Mouse (Mus musculus) liver, embryonic 15.5 days (tissue): ENCODE data around the gene Adcy4. TPM values are rescaled to one million over a fixed set of nuclear protein-coding genes. Genes with fewer than 3 reads are reported as not detected.

ENCODE experiments used
- ATAC-seq: fragments of 200-750 bp; cut with Nextera tagmentation; 2 replicates; pipeline ENCODE4 v1.8.0; 2017; ENCODE audit warnings: moderate number of reproducible peaks, mild to moderate bottlenecking, moderate library complexity; ENCODE audit not compliant: insufficient read depth
- H3K27ac ChIP-seq: fragments of 300-500 bp; sonication (generic); replicated peaks from 2 replicates; pipeline ENCODE4 v1.5.1; 2015; ENCODE audit warnings: mild to moderate bottlenecking, inconsistent platforms
- H3K27me3 ChIP-seq: fragments of 300-500 bp; sonication (generic); 2 replicates; pipeline ENCODE4 v1.6.1; 2015; ENCODE audit warnings: mild to moderate bottlenecking, inconsistent platforms
- H3K36me3 ChIP-seq: fragments of 300-500 bp; sonication (generic); replicated peaks from 2 replicates; pipeline ENCODE4 v1.6.1; 2015; ENCODE audit warnings: moderate library complexity, mild to moderate bottlenecking, inconsistent platforms
- H3K4me1 ChIP-seq: fragments of 300-500 bp; sonication (generic); replicated peaks from 2 replicates; pipeline ENCODE4 v1.6.1; 2015; ENCODE audit warnings: inconsistent platforms
- H3K4me2 ChIP-seq: fragments of 300-500 bp; sonication (generic); 2 replicates; pipeline ENCODE4 v1.6.1; 2015; ENCODE audit warnings: moderate library complexity, mild to moderate bottlenecking, inconsistent platforms
- H3K4me3 ChIP-seq: fragments of 300-500 bp; sonication (generic); replicated peaks from 2 replicates; pipeline ENCODE4 v1.5.1; 2015; ENCODE audit warnings: mild to moderate bottlenecking, inconsistent platforms
- H3K9ac ChIP-seq: fragments of 300-500 bp; sonication (generic); 2 replicates; pipeline ENCODE4 v1.6.1; 2015; ENCODE audit warnings: moderate library complexity, mild to moderate bottlenecking, inconsistent platforms
- H3K9me3 ChIP-seq: fragments of 300-500 bp; sonication (generic); replicated peaks from 2 replicates; pipeline ENCODE4 v1.6.1; 2016; ENCODE audit warnings: inconsistent platforms
- WGBS: fragments of 180-500 bp; shearing (Covaris S2); methylation state at CpG from one replicate; pipeline ENCODE4 v1.1.7; 2015; ENCODE audit warnings: mixed read lengths; ENCODE audit not compliant: insufficient replicate concordance; 5-methylcytosine and 5-hydroxymethylcytosine counted together
- polyA plus RNA-seq: library from polyadenylated mRNA; unstranded; fragments of >200 nt; fragmentation: Nextera tagmentation; extraction: Ambion mirVana; gene quantifications from 2 replicates; pipeline ENCODE4 v1.2.1, GENCODE M21; 2015

Gene Adcy4
- polyA plus RNA-seq, result 1.4 and 1.9 TPM in 2 replicates

- Histone ChIP-seq H3K4me1 (peaks cover 26% of the 10 kb centered on the region), H3K27ac (no peak within 1 kb of the TSS), H3K4me3 (peak within 1 kb of the TSS; percentile 29), H3K9me3 (no peaks in the 10 kb centered on the region), H3K4me2 (peak within 1 kb of the TSS; percentile 48), H3K27me3 (peaks cover 52% of the 10 kb centered on the region), H3K9ac (no peak within 1 kb of the TSS), H3K36me3 (no peaks in the 10 kb centered on the region)
- 22% methylated on average over 13 of the region's 13 CpGs for WGBS
- ATAC-seq, result no peak
These were observed at the start of gene Adcy4 for GRCm38 (mm10) chr14:55783958-55784235. TSS of gene Adcy4 (minus strand) at chr14:55784095.

GRCm38 (mm10) chr14:55833126-55833525, 49.2 kb upstream of the Adcy4 start:
- 59% methylated on average over 4 of the region's 4 CpGs for WGBS

GRCm38 (mm10) chr14:55830331-55830730, 46.4 kb upstream of the Adcy4 start:
- Histone ChIP-seq H3K4me3 (no peak overlapping the region), H3K4me2 (no peak overlapping the region), H3K27me3 (peaks cover 55% of the 10 kb centered on the region), H3K36me3 (no peaks in the 10 kb centered on the region), H3K27ac (no peak overlapping the region), H3K9ac (no peak overlapping the region), H3K9me3 (no peaks in the 10 kb centered on the region), H3K4me1 (peaks cover 2% of the 10 kb centered on the region; the same call in 1 of the 2 replicates)
- WGBS, result 53% methylated on average over 4 of the region's 4 CpGs
- no peak for ATAC-seq

More at GRCm38 (mm10) chr14:55833126-55833525, 49.2 kb upstream of the Adcy4 start:
- no peaks in the 10 kb centered on the region for H3K9me3 ChIP-seq
- no peaks in the 10 kb centered on the region for H3K36me3 ChIP-seq
- H3K4me1 ChIP-seq, result no peaks in the 10 kb centered on the region
- ATAC-seq, result no peak
- no peak overlapping the region for H3K4me3 ChIP-seq
- H3K27me3 ChIP-seq, result peaks cover 27% of the 10 kb centered on the region
- H3K27ac ChIP-seq, result no peak overlapping the region
- no peak overlapping the region for H3K9ac ChIP-seq
- no peak overlapping the region for H3K4me2 ChIP-seq

- H3K9ac ChIP-seq, result no peak overlapping the region
- no peak overlapping the region for H3K27ac ChIP-seq
- H3K36me3 ChIP-seq, result no peaks in the 10 kb centered on the region
- no peak for ATAC-seq
- H3K4me3 ChIP-seq, result no peak overlapping the region
- peaks cover 4% of the 10 kb centered on the region; the same call in 1 of the 2 replicates for H3K4me1 ChIP-seq
- no peaks in the 10 kb centered on the region for H3K9me3 ChIP-seq
- 75% methylated on average over 16 of the region's 16 CpGs for WGBS
- no peak overlapping the region for H3K4me2 ChIP-seq
- H3K27me3 ChIP-seq, result peaks cover 60% of the 10 kb centered on the region
These were observed 46.0 kb upstream of the Adcy4 start for GRCm38 (mm10) chr14:55829854-55830253.

- H3K4me1 ChIP-seq, result peaks cover 10% of the 10 kb centered on the region
- no peak overlapping the region for H3K4me3 ChIP-seq
- no peaks in the 10 kb centered on the region for H3K36me3 ChIP-seq
- H3K4me2 ChIP-seq, result no peak overlapping the region
- H3K27ac ChIP-seq, result no peak overlapping the region
- 33% methylated on average over 3 of the region's 3 CpGs for WGBS
- no peaks in the 10 kb centered on the region for H3K9me3 ChIP-seq
- H3K27me3 ChIP-seq, result peaks cover 71% of the 10 kb centered on the region
- ATAC-seq, result no peak
- H3K9ac ChIP-seq, result no peak overlapping the region
These were observed 44.9 kb upstream of the Adcy4 start for GRCm38 (mm10) chr14:55828716-55829263.

GRCm38 (mm10) chr14:55826551-55827340, 42.9 kb upstream of the Adcy4 start:
- no peaks in the 10 kb centered on the region for H3K36me3 ChIP-seq
- no peak overlapping the region for H3K27ac ChIP-seq
- no peak overlapping the region for H3K4me3 ChIP-seq
- no peak for ATAC-seq
- no peaks in the 10 kb centered on the region for H3K9me3 ChIP-seq
- H3K4me2 ChIP-seq, result peak overlapping the region; percentile 76; the same call in 1 of the 2 replicates
- H3K27me3 ChIP-seq, result peaks cover 89% of the 10 kb centered on the region
- H3K4me1 ChIP-seq, result peaks cover 23% of the 10 kb centered on the region
- no peak overlapping the region for H3K9ac ChIP-seq
- 24% methylated on average over 41 of the region's 41 CpGs for WGBS

- Histone ChIP-seq H3K9ac (no peak overlapping the region), H3K27me3 (peaks cover 89% of the 10 kb centered on the region), H3K27ac (no peak overlapping the region), H3K4me3 (no peak overlapping the region), H3K36me3 (no peaks in the 10 kb centered on the region), H3K4me2 (peak overlapping the region; percentile 76; the same call in 1 of the 2 replicates), H3K4me1 (peaks cover 23% of the 10 kb centered on the region), H3K9me3 (no peaks in the 10 kb centered on the region)
- no peak for ATAC-seq
- 12% methylated on average over 15 of the region's 15 CpGs for WGBS
These were observed 42.2 kb upstream of the Adcy4 start for GRCm38 (mm10) chr14:55826142-55826541.

GRCm38 (mm10) chr14:55825216-55826051, 41.5 kb upstream of the Adcy4 start:
- Histone ChIP-seq H3K9ac (no peak overlapping the region), H3K4me3 (peak overlapping the region; percentile 26), H3K27me3 (peaks cover 89% of the 10 kb centered on the region), H3K4me2 (peak overlapping the region; percentile 76), H3K36me3 (no peaks in the 10 kb centered on the region), H3K9me3 (no peaks in the 10 kb centered on the region), H3K27ac (no peak overlapping the region), H3K4me1 (peaks cover 23% of the 10 kb centered on the region)
- under 1% methylated on average over 28 of the region's 37 CpGs for WGBS
- no peak for ATAC-seq

GRCm38 (mm10) chr14:55824481-55825215, 40.8 kb upstream of the Adcy4 start:
- no peak overlapping the region for H3K9ac ChIP-seq
- 7% methylated on average over 32 of the region's 32 CpGs for WGBS
- peaks cover 23% of the 10 kb centered on the region for H3K4me1 ChIP-seq
- ATAC-seq, result no peak
- no peaks in the 10 kb centered on the region for H3K9me3 ChIP-seq
- H3K27ac ChIP-seq, result no peak overlapping the region
- H3K27me3 ChIP-seq, result peaks cover 86% of the 10 kb centered on the region
- peak overlapping the region; percentile 26 for H3K4me3 ChIP-seq
- H3K36me3 ChIP-seq, result no peaks in the 10 kb centered on the region
- peak overlapping the region; percentile 76 for H3K4me2 ChIP-seq

- H3K27me3 ChIP-seq, result peaks cover 80% of the 10 kb centered on the region
- H3K4me1 ChIP-seq, result peaks cover 23% of the 10 kb centered on the region
These were observed 40.1 kb upstream of the Adcy4 start for GRCm38 (mm10) chr14:55824001-55824480.

More at GRCm38 (mm10) chr14:55824001-55824480, 40.1 kb upstream of the Adcy4 start:
- Histone ChIP-seq H3K4me3 (peak overlapping the region; percentile 55), H3K4me2 (peak overlapping the region; percentile 76), H3K27ac (no peak overlapping the region), H3K9me3 (no peaks in the 10 kb centered on the region), H3K36me3 (no peaks in the 10 kb centered on the region), H3K9ac (no peak overlapping the region)
- WGBS, result 13% methylated on average over 10 of the region's 10 CpGs
- no peak for ATAC-seq
